Mouse (Mus musculus) olfactory bulb, adult 2 months (tissue): ENCODE results near the gene Cacna2d4. TPM values are rescaled to one million over a fixed set of nuclear protein-coding genes. Genes with fewer than 3 reads are reported as not detected.

Source experiments
- H3K27ac ChIP-seq: fragments of 200-500 bp; 2 replicates; pipeline ENCODE4 v1.5.1; 2012; ENCODE audit warnings: low read depth, low read length; ENCODE audit not compliant: insufficient read depth
- H3K4me1 ChIP-seq: fragments of 200-500 bp; 2 replicates; pipeline ENCODE4 v1.6.1; 2012; ENCODE audit warnings: low read length; ENCODE audit not compliant: control insufficient read depth, insufficient read depth
- H3K4me3 ChIP-seq: fragments of 200-500 bp; 2 replicates; pipeline ENCODE4 v1.5.1; 2012; ENCODE audit warnings: mild to moderate bottlenecking, low read depth, low read length, moderate library complexity; ENCODE audit not compliant: insufficient read depth
- CTCF ChIP-seq: fragments of 200-500 bp; IDR thresholded peaks from 2 replicates; pipeline ENCODE4 v1.5.1; 2012; ENCODE audit warnings: low read depth, mild to moderate bottlenecking, low read length, moderate library complexity; ENCODE audit not compliant: insufficient read depth
- POLR2A ChIP-seq: fragments of 200-500 bp; IDR thresholded peaks from 2 replicates; pipeline ENCODE4 v1.6.1; 2012; ENCODE audit warnings: mild to moderate bottlenecking, low read depth, low read length, moderate library complexity; ENCODE audit not compliant: insufficient read depth
- WGBS: fragments of 180-500 bp; shearing (Covaris S2); methylation state at CpG from one replicate; pipeline ENCODE4 v1.1.7; 2018; 5-methylcytosine and 5-hydroxymethylcytosine counted together
- polyA plus RNA-seq: library from polyadenylated mRNA; stranded (reverse); fragments of >200 nt; gene quantifications from 2 replicates; pipeline ENCODE4 v1.2.4, GENCODE M21; 2012; ENCODE audit warnings: low replicate concordance; ENCODE audit not compliant: missing spikeins, insufficient read depth, insufficient read length

Cacna2d4 gene
- polyA plus RNA-seq, 1 experiment: not detected

DNA sequence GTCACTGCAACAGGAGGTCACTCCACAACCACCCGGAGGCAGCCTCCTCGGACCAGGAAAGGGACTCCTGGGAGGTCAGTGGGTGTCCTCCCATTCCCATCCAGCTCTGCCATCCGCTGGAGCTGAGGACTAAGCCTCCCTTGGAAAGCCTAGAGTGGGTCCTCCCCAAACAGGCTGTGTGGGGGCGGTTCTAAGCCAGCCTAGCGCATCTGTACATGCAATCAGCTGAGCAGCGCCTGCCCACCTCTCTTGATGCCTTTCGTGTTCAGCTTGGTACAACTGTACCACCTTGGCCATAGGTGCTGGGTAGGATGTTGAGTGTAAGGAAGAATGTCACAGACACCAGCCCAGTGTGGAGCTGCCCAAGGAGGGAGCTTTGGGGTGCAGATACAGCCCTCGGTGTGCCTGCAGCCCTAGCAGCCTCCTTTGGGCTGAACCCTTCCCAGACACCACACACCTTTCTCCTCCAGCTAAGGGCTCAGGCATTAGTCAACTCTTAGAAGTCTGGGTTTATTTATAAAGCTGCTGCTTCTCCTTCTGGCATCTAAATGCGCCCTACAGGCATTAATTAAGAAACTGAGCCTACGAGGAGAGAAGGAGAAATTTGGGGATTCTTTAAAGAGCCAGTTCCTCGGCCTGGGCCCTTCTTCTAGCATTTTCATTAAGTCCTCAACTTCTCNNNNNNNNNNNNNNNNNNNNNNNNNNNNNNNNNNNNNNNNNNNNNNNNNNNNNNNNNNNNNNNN lies 7.3 kb upstream of the Cacna2d4 start:
- 44% methylated on average over 11 of the region's 11 CpGs for WGBS
- H3K4me3 ChIP-seq: no peak overlapping the region
- H3K4me1 ChIP-seq: peaks cover 46% of the 10 kb centered on the region
- TF ChIP-seq CTCF (no peak), POLR2A (no peak)
- peak overlapping the region; percentile 88 for H3K27ac ChIP-seq

DNA sequence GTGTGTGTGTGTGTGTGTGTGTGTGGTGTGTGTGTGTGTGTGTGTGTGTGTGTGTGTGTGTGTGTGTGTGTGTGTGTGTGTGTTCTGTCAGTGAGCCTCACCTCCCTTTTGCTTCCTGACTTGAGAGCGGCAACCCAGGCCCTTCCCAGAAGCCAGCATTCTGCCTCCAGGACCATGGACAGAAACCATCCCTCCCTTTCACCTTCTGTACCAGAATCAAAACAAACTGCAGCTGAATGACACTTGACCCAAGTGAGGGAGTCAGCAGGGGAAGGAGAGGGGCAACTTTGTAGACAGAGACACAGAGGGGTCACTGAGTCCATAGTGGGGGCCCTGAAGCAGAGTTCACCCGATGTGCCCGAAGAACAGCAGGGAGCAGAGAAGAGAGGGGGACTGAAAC lies 3.3 kb upstream of the Cacna2d4 start:
- WGBS: 75% methylated on average over 3 of the region's 3 CpGs
- Histone ChIP-seq H3K4me3 (no peak overlapping the region), H3K27ac (no peak overlapping the region), H3K4me1 (peaks cover 33% of the 10 kb centered on the region)
- TF ChIP-seq CTCF (no peak), POLR2A (no peak)

DNA sequence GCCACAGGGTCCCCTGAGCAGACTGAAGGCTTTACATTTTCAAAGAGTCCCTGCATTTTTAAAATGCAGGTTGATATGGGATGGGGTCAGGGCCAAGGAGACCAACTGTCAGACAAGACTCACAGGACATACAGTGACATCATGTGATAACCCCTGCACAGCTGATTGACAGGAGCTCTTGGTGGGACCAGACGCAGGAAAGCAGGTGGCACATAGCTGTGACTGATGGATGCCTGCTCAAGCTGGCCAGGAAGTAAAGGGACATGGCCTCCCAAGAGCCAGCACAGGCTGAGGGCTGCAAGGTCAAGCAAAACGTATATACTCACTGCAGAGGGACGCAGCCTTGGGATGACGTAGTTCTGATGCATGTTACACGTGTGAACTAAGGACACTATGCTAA lies 885 bp upstream of the Cacna2d4 start:
- H3K4me1 ChIP-seq: peaks cover 21% of the 10 kb centered on the region
- WGBS: 91% methylated on average over 5 of the region's 5 CpGs
- TF ChIP-seq POLR2A: no peak
- TF ChIP-seq CTCF: no peak

GRCm38 (mm10) chr6:119237427-119237989 lies 1.2 kb downstream of the Cacna2d4 start:
- H3K4me1 ChIP-seq: peaks cover 36% of the 10 kb centered on the region
- no peak overlapping the region for H3K4me3 ChIP-seq
- H3K27ac ChIP-seq: no peak overlapping the region
- 32% methylated on average over 8 of the region's 8 CpGs for WGBS
- TF ChIP-seq POLR2A (no peak), CTCF (no peak)

More for the DNA sequence above, 885 bp upstream of the Cacna2d4 start:
- Histone ChIP-seq H3K4me3 (no peak overlapping the region), H3K27ac (no peak overlapping the region)

DNA sequence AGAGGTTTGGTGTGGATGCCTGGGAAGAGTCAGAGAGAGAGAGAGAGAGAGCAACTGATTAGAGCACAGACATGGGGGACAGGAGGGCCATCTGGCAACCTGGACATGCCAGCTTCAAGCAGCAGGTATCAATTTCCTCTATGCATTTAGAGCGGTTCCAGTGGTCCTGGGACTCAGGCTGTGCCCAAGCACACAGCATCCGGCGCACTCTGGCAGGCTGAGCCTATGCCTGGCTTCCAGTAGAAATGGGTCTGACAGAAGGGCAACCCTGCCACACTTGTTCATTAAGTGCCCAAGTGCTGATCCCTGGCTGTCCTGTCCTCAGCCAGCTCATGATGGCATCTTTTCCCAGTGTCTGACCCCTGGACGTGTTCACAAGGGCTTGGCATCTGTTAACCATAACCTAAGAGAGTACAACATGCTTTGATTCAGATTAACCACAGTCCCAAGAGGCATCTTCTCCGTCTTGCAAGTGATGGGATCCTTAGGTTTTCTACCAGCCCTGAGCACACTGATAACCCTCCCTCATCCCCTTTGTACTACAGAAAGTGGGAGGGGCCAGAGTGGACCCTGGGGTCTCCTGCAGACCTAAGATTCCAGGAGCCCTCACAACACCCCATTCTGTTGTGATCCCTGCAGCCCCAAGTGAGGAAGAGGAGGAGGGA lies 3.1 kb downstream of the Cacna2d4 start:
- TF ChIP-seq POLR2A: no peak
- TF ChIP-seq CTCF: no peak
- 94% methylated on average over 5 of the region's 5 CpGs for WGBS
- Histone ChIP-seq H3K27ac (no peak overlapping the region), H3K4me3 (no peak overlapping the region), H3K4me1 (peaks cover 36% of the 10 kb centered on the region)

DNA sequence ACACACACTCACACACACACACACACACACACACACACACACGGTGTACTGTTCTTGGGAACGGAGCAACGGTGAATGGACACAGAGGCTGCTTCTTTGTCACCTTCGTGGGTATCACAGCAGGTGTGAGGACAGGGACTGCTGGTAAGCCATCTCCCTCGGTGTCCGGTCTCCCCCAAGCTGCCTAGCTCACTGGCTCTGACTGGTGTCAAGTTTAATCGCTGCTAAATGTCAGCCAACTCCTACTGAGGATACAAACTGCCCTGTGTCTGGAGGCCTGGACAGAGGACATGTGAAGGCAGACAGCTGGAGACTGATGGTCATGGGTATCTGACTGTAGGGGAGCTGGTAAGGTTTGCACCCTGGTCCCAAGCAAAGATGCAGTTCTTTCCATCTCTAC lies 3.9 kb downstream of the Cacna2d4 start:
- TF ChIP-seq CTCF: no peak
- TF ChIP-seq POLR2A: no peak
- H3K4me3 ChIP-seq: no peak overlapping the region
- peaks cover 36% of the 10 kb centered on the region for H3K4me1 ChIP-seq
- no peak overlapping the region for H3K27ac ChIP-seq
- 87% methylated on average over 7 of the region's 7 CpGs for WGBS

GRCm38 (mm10) chr6:119240871-119241705 lies 4.8 kb downstream of the Cacna2d4 start:
- peak overlapping the region; percentile 42 for H3K27ac ChIP-seq
- H3K4me1 ChIP-seq: peaks cover 34% of the 10 kb centered on the region
- no peak overlapping the region for H3K4me3 ChIP-seq
- WGBS: 57% methylated on average over 21 of the region's 21 CpGs
- TF ChIP-seq CTCF (no peak), POLR2A (no peak)

- WGBS: 47% methylated on average over 2 of the region's 2 CpGs
- no peak overlapping the region for H3K27ac ChIP-seq
- H3K4me1 ChIP-seq: peaks cover 9% of the 10 kb centered on the region
- H3K4me3 ChIP-seq: no peak overlapping the region
- TF ChIP-seq POLR2A (no peak), CTCF (no peak)
Measured at GRCm38 (mm10) chr6:119246082-119246481, 9.8 kb downstream of the Cacna2d4 start.
